Mouse (Mus musculus) left cerebral cortex, adult 9 months (tissue): ENCODE results near the gene Gm6121.
"Not testable (repeated sequence)": the region's sequence is repeated elsewhere in the genome, so short reads cannot be mapped to it uniquely, and the experiment has no call there.

ENCODE experiments used
- DNase-seq, 2 experiments: peaks; one replicate each; pipeline ENCODE4 v3.0.0; 2022; ENCODE audit warnings: low spot score in 2 of 2

Gm6121 gene

DNA sequence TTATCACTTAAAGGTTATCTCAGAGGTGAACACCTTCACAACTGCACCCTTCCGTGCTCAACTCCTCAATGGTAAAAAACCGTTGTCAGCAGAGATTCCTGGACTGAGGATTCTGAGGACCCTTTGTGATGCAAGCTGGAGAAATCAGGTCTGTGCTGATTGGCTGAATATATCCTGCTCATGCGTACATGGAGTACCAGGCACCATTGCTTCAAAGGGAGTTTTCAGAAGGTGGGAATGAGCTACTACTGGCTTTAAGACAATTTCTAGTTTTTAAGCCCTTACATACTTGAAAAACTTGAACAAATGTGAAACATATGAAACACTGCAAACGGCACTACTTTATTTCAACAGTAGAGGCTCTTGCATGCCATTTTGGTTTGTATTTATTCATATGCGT lies at the start of gene Gm6121:
Gene Gm6121, minus strand, starts transcription at position 101 of the 400 bp plus-strand sequence.
- DNase-seq: not testable (repeated sequence)
